Mouse (Mus musculus) embryonic facial prominence, embryonic 11.5 days (tissue): Measurements from ENCODE around the gene Eif2s1. TPM values are rescaled to one million over a fixed set of nuclear protein-coding genes. Genes with fewer than 3 reads are reported as not detected.

Experiments used
- ATAC-seq: fragments of 200-750 bp; cut with Nextera tagmentation; replicated peaks from 2 replicates; pipeline ENCODE4 v1.8.0; 2017; ENCODE audit warnings: low read depth; ENCODE audit not compliant: insufficient number of reproducible peaks, low FRiP score, low TSS enrichment
- DNase-seq: peaks from one replicate; pipeline ENCODE4 v3.0.0-alpha.2; 2015; ENCODE audit warnings: low spot score
- H3K27ac ChIP-seq: fragments of 300-500 bp; sonication (generic); replicated peaks from 2 replicates; pipeline ENCODE4 v1.5.1; 2014; ENCODE audit warnings: mild to moderate bottlenecking, low read depth, low read length, control low read depth
- H3K27me3 ChIP-seq: fragments of 300-500 bp; sonication (generic); 2 replicates; pipeline ENCODE4 v1.6.1; 2014; ENCODE audit warnings: mild to moderate bottlenecking, low read length, moderate library complexity, mixed read lengths; ENCODE audit not compliant: control insufficient read depth, insufficient read depth
- H3K36me3 ChIP-seq: fragments of 300-500 bp; sonication (generic); replicated peaks from 2 replicates; pipeline ENCODE4 v1.6.1; 2014; ENCODE audit warnings: low read depth, mild to moderate bottlenecking, low read length, moderate library complexity, mixed read lengths; ENCODE audit not compliant: control insufficient read depth, insufficient read depth
- H3K4me1 ChIP-seq: fragments of 300-500 bp; sonication (generic); 2 replicates; pipeline ENCODE4 v1.6.1; 2014; ENCODE audit warnings: low read length, mixed read lengths; ENCODE audit not compliant: control insufficient read depth, insufficient read depth
- H3K4me2 ChIP-seq: fragments of 300-500 bp; sonication (generic); 2 replicates; pipeline ENCODE4 v1.6.1; 2014; ENCODE audit warnings: low read depth, mild to moderate bottlenecking, control low read depth, low read length, moderate library complexity
- H3K4me3 ChIP-seq: fragments of 300-500 bp; sonication (generic); 2 replicates; pipeline ENCODE4 v1.5.1; 2014; ENCODE audit warnings: low read depth, low read length, control low read depth
- H3K9ac ChIP-seq: fragments of 300-500 bp; sonication (generic); replicated peaks from 2 replicates; pipeline ENCODE4 v1.6.1; 2014; ENCODE audit warnings: mild to moderate bottlenecking, control low read depth, low read length
- H3K9me3 ChIP-seq: fragments of 300-500 bp; sonication (generic); replicated peaks from 2 replicates; pipeline ENCODE4 v1.6.1; 2016; ENCODE audit warnings: mild to moderate bottlenecking, low read length, inconsistent platforms, mixed read lengths; ENCODE audit not compliant: control insufficient read depth
- WGBS: fragments of 180-500 bp; shearing (Covaris S2); extraction: QIAGEN DNeasy Blood & Tissue Kit; methylation state at CpG from one replicate; pipeline ENCODE4 v1.1.7; 2014; 5-methylcytosine and 5-hydroxymethylcytosine counted together
- polyA plus RNA-seq: library from polyadenylated mRNA; unstranded; fragments of >200 nt; fragmentation: Nextera tagmentation; extraction: Ambion mirVana; gene quantifications from 2 replicates; pipeline ENCODE4 v1.2.1, GENCODE M21; 2014

Gene Eif2s1
- polyA plus RNA-seq, 1 experiment from 2014 or later = 292 TPM

GRCm38 (mm10) chr12:78929900-78930299 is 68.3 kb downstream of the Eif2s1 start:
- DNase-seq = no peak
- Histone ChIP-seq H3K4me2 (no peak overlapping the region), H3K4me1 (no peaks in the 10 kb centered on the region), H3K9ac (no peak overlapping the region), H3K27ac (no peak overlapping the region), H3K9me3 (no peaks in the 10 kb centered on the region), H3K36me3 (no peaks in the 10 kb centered on the region), H3K27me3 (no peaks in the 10 kb centered on the region), H3K4me3 (no peak overlapping the region)
- ATAC-seq = no peak
- WGBS = 69% methylated on average over 1 of the region's 1 CpGs

DNA sequence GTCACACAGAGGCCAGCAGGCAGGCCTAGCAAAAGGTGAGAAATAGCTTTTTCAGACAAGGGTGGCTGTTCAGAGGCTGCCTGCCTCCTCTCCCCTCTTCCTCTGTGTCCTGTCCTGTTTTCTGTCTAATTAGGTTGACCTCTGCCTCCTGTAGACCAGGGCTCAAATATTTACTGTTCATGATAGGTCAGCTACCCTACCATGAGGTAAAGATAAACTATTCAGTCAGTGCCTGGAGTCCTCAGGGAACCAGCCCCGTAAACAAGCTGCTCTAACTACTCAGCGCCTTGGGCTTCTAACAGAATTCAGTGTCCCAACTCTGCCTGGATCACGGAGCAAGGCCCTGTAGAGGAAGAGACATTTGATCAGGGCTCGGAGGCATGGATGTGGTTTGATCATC is 74.9 kb downstream of the Eif2s1 start:
- Histone ChIP-seq H3K27ac (no peak overlapping the region), H3K4me3 (no peak overlapping the region), H3K4me1 (no peaks in the 10 kb centered on the region), H3K9me3 (no peaks in the 10 kb centered on the region), H3K9ac (no peak overlapping the region), H3K4me2 (no peak overlapping the region), H3K36me3 (no peaks in the 10 kb centered on the region), H3K27me3 (no peaks in the 10 kb centered on the region)
- no peak for DNase-seq
- WGBS = 28% methylated on average over 4 of the region's 4 CpGs
- no peak for ATAC-seq

Other genes starting within 250 kb of the Eif2s1 start
- not detected in 2 replicates for gene Fam71d, start 170.3 kb upstream of the Eif2s1 start, polyA plus RNA-seq
- 22.2 and 23.7 TPM in 2 replicates for gene Mpp5, start 112.9 kb upstream of the Eif2s1 start, polyA plus RNA-seq
- gene Atp6v1d, start 181 bp upstream of the Eif2s1 start, polyA plus RNA-seq = 93.7 and 109 TPM in 2 replicates
- 3.2 and 3.4 TPM in 2 replicates for gene Plek2, start 45.1 kb downstream of the Eif2s1 start, polyA plus RNA-seq
- gene Tmem229b, start 145.8 kb downstream of the Eif2s1 start, polyA plus RNA-seq = 3.5 and 3.9 TPM in 2 replicates
- 2.5 and 3.5 TPM in 2 replicates for gene Plekhh1, start 167.3 kb downstream of the Eif2s1 start, polyA plus RNA-seq
- 30.5 and 34.0 TPM in 2 replicates for gene Pigh, start 227.8 kb downstream of the Eif2s1 start, polyA plus RNA-seq